Mouse (Mus musculus) cerebellum, adult 9-10 months (tissue): ENCODE measurements around the gene Olfr954.

ENCODE experiments used
- DNase-seq: peaks from one replicate; pipeline ENCODE4 v3.0.0; 2022

Gene Olfr954

GRCm38 (mm10) chr9:39456401-39456800 lies at the start of gene Olfr954:
Gene Olfr954 (plus strand): TSS chr9:39456701.
- no peak for DNase-seq

- DNase-seq: no peak
Observed at GRCm38 (mm10) chr9:39427048-39427447, 29.5 kb upstream of the Olfr954 start, which contains the start of gene Olfr952. Gene Olfr952 (minus strand): TSS chr9:39427148.

- DNase-seq: no peak
Observed at GRCm38 (mm10) chr9:39471844-39472243, 15.3 kb downstream of the Olfr954 start, which contains the start of gene Olfr955. Gene Olfr955 (minus strand): TSS chr9:39471944.

GRCm38 (mm10) chr9:39493895-39494294 lies 37.4 kb downstream of the Olfr954 start, which contains the start of gene Olfr44:
Gene Olfr44 (minus strand): TSS chr9:39493995.
- DNase-seq: no peak

- DNase-seq: peak; percentile 11
Observed at GRCm38 (mm10) chr9:39508998-39509397, 52.5 kb downstream of the Olfr954 start.

- no peak for DNase-seq
Observed at GRCm38 (mm10) chr9:39509412-39509811, 52.9 kb downstream of the Olfr954 start.
